16 mouse cellular contexts compared by ENCODE assay signal in the genomic region with DNA sequence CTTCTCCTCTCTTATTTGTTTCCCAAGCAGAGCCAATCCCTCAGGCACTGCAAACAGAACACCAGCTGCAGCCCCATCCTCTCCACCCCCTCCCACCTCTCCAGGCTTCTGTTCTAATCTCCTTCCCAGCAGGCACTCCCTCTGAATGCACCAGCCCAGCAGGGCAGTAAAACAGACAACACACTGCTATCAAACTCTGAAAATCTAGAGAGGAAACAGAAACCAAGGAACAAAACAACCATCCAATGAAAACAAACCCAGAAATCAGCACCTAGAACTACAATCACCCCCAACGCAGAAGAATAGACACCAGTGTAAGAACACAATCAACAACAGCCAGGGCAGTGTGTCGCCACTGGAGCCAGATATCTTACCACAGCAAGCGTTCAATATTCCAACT. TPM values are rescaled to one million over a fixed set of nuclear protein-coding genes. Genes with fewer than 3 reads are reported as not detected.
DNase-seq lines count a peak whose midpoint lies in the region; ATAC-seq and TF ChIP-seq lines count a peak whose summit lies in the region.
"Had no signal": no experiment of that assay in that cellular context is flagged by ENCODE, and none has a peak within 500 bp of the region (broad histone marks: within the 10 kb centered on the region; RNA-seq: fewer than 3 reads in every experiment).

No protein-coding gene starts in this region.

- 27% methylated on average over 3 of the region's 3 CpGs for WGBS in midbrain, embryonic 11.5 days
- WGBS in midbrain, embryonic 15.5 days, result 38% methylated on average over 3 of the region's 3 CpGs
- 29% methylated on average over 3 of the region's 3 CpGs for WGBS in liver, postnatal 0 days (ENCODE audit: insufficient replicate concordance)

- no peak overlapping the region for H3K4me3 ChIP-seq in midbrain, embryonic 11.5 days (ENCODE audit: low read depth, low read length)
- H3K4me3 ChIP-seq in midbrain, embryonic 15.5 days, result no peak overlapping the region
- no peak overlapping the region for H3K4me3 ChIP-seq in liver, postnatal 0 days (ENCODE audit: low read depth, low read length)
- H3K4me3 ChIP-seq: embryonic facial prominence, embryonic 13.5 days; heart, embryonic 12.5 days had no signal

- TF ChIP-seq CTCF in liver, postnatal 0 days (IDR thresholded peaks at IDR 0.05; ENCODE audit: low read depth), result no peak

- DNase-seq in midbrain, embryonic 11.5 days (ENCODE audit: low spot score, missing footprints), result no peak
- peak; percentile 43 for DNase-seq in MEL-GATA-1-ER (ENCODE audit: extremely low read depth, low read depth)
- peak; percentile 20 for DNase-seq in brain, adult 2 months (ENCODE audit: low read depth, low spot score)
- no peak for DNase-seq in liver, postnatal 0 days
- no peak for DNase-seq in right cerebral cortex, adult 18-20 months
- no peak for DNase-seq in kidney, adult 9 months
- DNase-seq in gastrocnemius, postnatal 25 days, result no peak
- DNase-seq: adrenal gland, postnatal 10 days; heart, postnatal 4 days; thymus, postnatal 4 days had no signal

- H3K27ac ChIP-seq in midbrain, embryonic 11.5 days (ENCODE audit: low read depth, low read length), result no peak overlapping the region
- H3K27ac ChIP-seq in midbrain, embryonic 15.5 days, result no peak overlapping the region
- H3K27ac ChIP-seq in liver, postnatal 0 days (ENCODE audit: low read depth), result no peak overlapping the region
- H3K27ac ChIP-seq: embryonic facial prominence, embryonic 13.5 days; kidney, postnatal 0 days had no signal

- H3K36me3 ChIP-seq in midbrain, embryonic 11.5 days (ENCODE audit: control insufficient read depth, insufficient read depth, low read length), result no peaks in the 10 kb centered on the region
- H3K36me3 ChIP-seq in midbrain, embryonic 15.5 days (replicated peaks), result no peaks in the 10 kb centered on the region
- H3K36me3 ChIP-seq in liver, postnatal 0 days (replicated peaks; ENCODE audit: insufficient read depth, low read length), result no peaks in the 10 kb centered on the region
- H3K36me3 ChIP-seq: embryonic facial prominence, embryonic 13.5 days; heart, embryonic 12.5 days had no signal

- H3K4me1 ChIP-seq in midbrain, embryonic 11.5 days (ENCODE audit: control insufficient read depth, insufficient read depth, low read length), result no peaks in the 10 kb centered on the region
- no peaks in the 10 kb centered on the region for H3K4me1 ChIP-seq in midbrain, embryonic 15.5 days
- H3K4me1 ChIP-seq in liver, postnatal 0 days (ENCODE audit: insufficient read depth), result no peaks in the 10 kb centered on the region
- H3K4me1 ChIP-seq: embryonic facial prominence, embryonic 13.5 days; heart, embryonic 12.5 days had no signal

- TF ChIP-seq EP300 in liver, postnatal 0 days (IDR thresholded peaks at IDR 0.05; ENCODE audit: low read depth), result no peak

- no peaks in the 10 kb centered on the region for H3K9me3 ChIP-seq in midbrain, embryonic 11.5 days (ENCODE audit: control insufficient read depth, low read length)
- no peaks in the 10 kb centered on the region for H3K9me3 ChIP-seq in midbrain, embryonic 15.5 days
- H3K9me3 ChIP-seq in liver, postnatal 0 days (ENCODE audit: low read length), result no peaks in the 10 kb centered on the region
- H3K9me3 ChIP-seq: embryonic facial prominence, embryonic 13.5 days; heart, embryonic 12.5 days had no signal

- H3K4me2 ChIP-seq in midbrain, embryonic 11.5 days, result no peak overlapping the region
- no peak overlapping the region for H3K4me2 ChIP-seq in midbrain, embryonic 15.5 days
- H3K4me2 ChIP-seq in liver, postnatal 0 days (ENCODE audit: low read depth, low read length), result no peak overlapping the region
- H3K4me2 ChIP-seq: embryonic facial prominence, embryonic 13.5 days; heart, embryonic 12.5 days had no signal

- peak; percentile 48; the same call in 1 of the 2 replicates for ATAC-seq in midbrain, embryonic 11.5 days (ENCODE audit: low FRiP score)
- no peak for ATAC-seq in midbrain, embryonic 15.5 days (replicated peaks)
- peak; percentile 23; the same call in 1 of the 2 replicates for ATAC-seq in liver, postnatal 0 days
- ATAC-seq: CD4-positive, CD25-positive, alpha-beta regulatory T cell, adult 4 months; lung, postnatal 0 days had no signal

- H3K9ac ChIP-seq in midbrain, embryonic 11.5 days (ENCODE audit: low read length), result no peak overlapping the region
- no peak overlapping the region for H3K9ac ChIP-seq in midbrain, embryonic 15.5 days
- no peak overlapping the region for H3K9ac ChIP-seq in liver, postnatal 0 days (replicated peaks)
- H3K9ac ChIP-seq: embryonic facial prominence, embryonic 13.5 days; heart, embryonic 12.5 days had no signal

- H3K27me3 ChIP-seq in midbrain, embryonic 11.5 days (ENCODE audit: control insufficient read depth, insufficient read depth, low read length), result no peaks in the 10 kb centered on the region
- H3K27me3 ChIP-seq in midbrain, embryonic 15.5 days (replicated peaks), result no peaks in the 10 kb centered on the region
- no peaks in the 10 kb centered on the region for H3K27me3 ChIP-seq in liver, postnatal 0 days (ENCODE audit: insufficient read depth, low read length)
- H3K27me3 ChIP-seq: embryonic facial prominence, embryonic 13.5 days; heart, embryonic 12.5 days had no signal

RNA-seq across cellular contexts. Expression of a gene that starts 8.0 kb away (rescaled TPM):
- polyA plus RNA-seq in midbrain, embryonic 11.5 days (2014; fragmentation: Nextera tagmentation; extraction: Ambion mirVana), result 21.7 and 25.7 TPM in 2 replicates
- polyA plus RNA-seq in midbrain, embryonic 15.5 days (2015; fragmentation: Nextera tagmentation; extraction: Ambion mirVana), result 13.0 and 14.9 TPM in 2 replicates
- 4.6 and 6.7 TPM in 2 replicates for polyA plus RNA-seq in liver, postnatal 0 days (2015; fragmentation: Nextera tagmentation; extraction: Ambion mirVana)
- 1 to 10 TPM; 4.2 to 5.1 TPM for total RNA-seq in gastrocnemius, postnatal 25 days (2021)

Comparison
In these comparisons a context has a peak if more than half of its experiments do, and no peak if none do; other contexts are left out.
1. DNase-seq: peak in MEL-GATA-1-ER (single experiment) and brain, adult 2 months (single experiment); none in midbrain, embryonic 11.5 days (single experiment), liver, postnatal 0 days (single experiment), right cerebral cortex, adult 18-20 months (single experiment), kidney, adult 9 months (single experiment) and gastrocnemius, postnatal 25 days (single experiment).